Mouse (Mus musculus): Measurements from ENCODE around the gene Slc32a1. TPM values are rescaled to one million over a fixed set of nuclear protein-coding genes. Genes with fewer than 3 reads are reported as not detected.

Slc32a1 gene
- polyA plus RNA-seq, 1 experiment from 2014 or later: not detected

DNA sequence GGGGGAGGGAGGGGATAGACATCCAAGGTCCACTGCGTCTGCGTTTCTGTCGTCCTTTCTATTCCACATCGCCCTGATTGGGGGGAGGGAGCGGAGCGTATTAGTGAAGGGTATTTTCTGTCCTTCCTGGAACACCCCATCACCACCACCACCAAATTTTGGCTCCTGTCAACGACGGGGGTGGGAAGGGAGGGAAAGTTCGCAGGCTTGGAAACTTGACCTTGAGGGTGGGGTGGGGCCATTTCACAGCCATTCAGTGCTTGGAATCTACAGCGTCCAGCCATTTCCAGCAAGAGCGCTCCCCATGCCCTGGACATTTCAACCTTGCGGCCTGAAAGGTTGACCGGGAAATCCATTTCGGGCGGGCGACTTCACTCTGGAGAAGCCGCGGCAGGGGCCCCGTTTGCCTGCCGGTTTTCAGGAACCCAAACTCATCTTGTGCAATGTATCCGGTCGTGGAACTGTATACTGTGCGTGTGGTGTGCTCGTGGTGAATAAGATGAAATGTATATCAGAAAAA is 4.7 kb downstream of the Slc32a1 start:
- DNase-seq (ENCODE audit: low spot score) (no peak), ATAC-seq (no peak)
- Histone ChIP-seq H3K4me3 (ENCODE audit: low read depth, low read length) (no peak overlapping the region), H3K36me3 (ENCODE audit: insufficient read depth, low read length) (no peaks in the 10 kb centered on the region), H3K9me3 (ENCODE audit: low read length) (no peaks in the 10 kb centered on the region), H3K27me3 (replicated peaks; ENCODE audit: insufficient read depth, low read length) (peaks cover 70% of the 10 kb centered on the region), H3K9ac (replicated peaks; ENCODE audit: low read depth) (no peak overlapping the region), H3K4me2 (replicated peaks; ENCODE audit: low read depth, low read length) (no peak overlapping the region), H3K27ac (ENCODE audit: low read length) (no peak overlapping the region), H3K4me1 (ENCODE audit: insufficient read depth, low read depth, low read length) (peaks cover 5% of the 10 kb centered on the region; the same call in 1 of the 2 replicates)
- TF ChIP-seq CTCF (IDR thresholded peaks at IDR 0.05) (no peak), EP300 (IDR thresholded peaks at IDR 0.05) (no peak)
- WGBS: 3% methylated on average over 24 of the region's 24 CpGs

DNA sequence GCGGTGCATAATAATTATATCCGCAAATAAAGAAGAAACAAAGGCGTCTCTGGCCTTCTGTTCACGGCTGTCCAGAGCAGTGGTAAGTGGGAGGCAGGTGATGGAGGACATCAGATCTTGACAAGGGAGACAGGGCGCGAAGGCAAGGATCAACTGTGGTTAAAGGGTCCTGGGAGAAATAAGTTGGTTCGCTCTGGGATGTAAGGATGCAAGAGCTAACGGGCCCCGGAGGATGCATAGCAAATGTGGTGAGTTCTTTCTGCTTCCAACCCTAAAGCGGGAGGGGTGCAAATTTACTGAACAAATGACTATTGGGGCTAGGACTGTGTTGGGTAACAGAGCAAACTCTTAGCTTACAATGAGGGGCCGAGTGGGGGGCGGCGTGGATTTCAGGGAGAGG is 5.1 kb downstream of the Slc32a1 start:
- H3K36me3 ChIP-seq (ENCODE audit: insufficient read depth, low read length): no peaks in the 10 kb centered on the region
- H3K4me3 ChIP-seq (ENCODE audit: low read depth, low read length): no peak overlapping the region
- H3K4me1 ChIP-seq (ENCODE audit: insufficient read depth, low read depth, low read length): peaks cover 5% of the 10 kb centered on the region; the same call in 1 of the 2 replicates
- H3K9ac ChIP-seq (replicated peaks; ENCODE audit: low read depth): no peak overlapping the region
- H3K9me3 ChIP-seq (ENCODE audit: low read length): no peaks in the 10 kb centered on the region
- ATAC-seq (no peak), DNase-seq (ENCODE audit: low spot score) (no peak)
- TF ChIP-seq CTCF (IDR thresholded peaks at IDR 0.05) (no peak), EP300 (IDR thresholded peaks at IDR 0.05) (no peak)
- H3K27me3 ChIP-seq (replicated peaks; ENCODE audit: insufficient read depth, low read length): peaks cover 65% of the 10 kb centered on the region
- H3K4me2 ChIP-seq (replicated peaks; ENCODE audit: low read depth, low read length): no peak overlapping the region
- WGBS: 4% methylated on average over 13 of the region's 13 CpGs
- no peak overlapping the region for H3K27ac ChIP-seq (ENCODE audit: low read length)

- Histone ChIP-seq H3K4me3 (ENCODE audit: low read depth, low read length) (no peak overlapping the region), H3K27ac (ENCODE audit: low read length) (no peak overlapping the region), H3K9me3 (ENCODE audit: low read length) (no peaks in the 10 kb centered on the region), H3K36me3 (ENCODE audit: insufficient read depth, low read length) (no peaks in the 10 kb centered on the region), H3K9ac (replicated peaks; ENCODE audit: low read depth) (no peak overlapping the region), H3K27me3 (replicated peaks; ENCODE audit: insufficient read depth, low read length) (peaks cover 59% of the 10 kb centered on the region), H3K4me1 (ENCODE audit: insufficient read depth, low read depth, low read length) (peaks cover 5% of the 10 kb centered on the region; the same call in 1 of the 2 replicates), H3K4me2 (replicated peaks; ENCODE audit: low read depth, low read length) (no peak overlapping the region)
- no peak for TF ChIP-seq CTCF (IDR thresholded peaks at IDR 0.05)
- no peak for TF ChIP-seq EP300 (IDR thresholded peaks at IDR 0.05)
- WGBS: 1% methylated on average over 12 of the region's 12 CpGs
- ATAC-seq (no peak), DNase-seq (ENCODE audit: low spot score) (no peak)
Observed at GRCm38 (mm10) chr2:158616296-158616695, 5.7 kb downstream of the Slc32a1 start.

- no peak for DNase-seq (ENCODE audit: low spot score)
- no peak for ATAC-seq
- peaks cover 54% of the 10 kb centered on the region for H3K27me3 ChIP-seq (replicated peaks; ENCODE audit: insufficient read depth, low read length)
Observed at GRCm38 (mm10) chr2:158616790-158617189, 6.2 kb downstream of the Slc32a1 start.

GRCm38 (mm10) chr2:158624718-158625222 is 14.2 kb downstream of the Slc32a1 start, which contains the start of gene Actr5:
Actr5 (plus strand) TSS chr2:158624888.
- Histone ChIP-seq H3K4me1 (ENCODE audit: insufficient read depth, low read depth, low read length) (peaks cover 7% of the 10 kb centered on the region; the same call in 1 of the 2 replicates), H3K27ac (ENCODE audit: low read length) (peak within 1 kb of the TSS; percentile 87), H3K4me3 (ENCODE audit: low read depth, low read length) (peak within 1 kb of the TSS; percentile 99), H3K9me3 (ENCODE audit: low read length) (no peaks in the 10 kb centered on the region), H3K27me3 (replicated peaks; ENCODE audit: insufficient read depth, low read length) (no peaks in the 10 kb centered on the region; the same call in 1 of the 2 replicates), H3K9ac (replicated peaks; ENCODE audit: low read depth) (peak within 1 kb of the TSS; percentile 75), H3K4me2 (replicated peaks; ENCODE audit: low read depth, low read length) (peak within 1 kb of the TSS; percentile 75), H3K36me3 (ENCODE audit: insufficient read depth, low read length) (0 out of 2 replicates have a peak, but pooled peaks cover 3% of the 10 kb centered on the region)
- DNase-seq (ENCODE audit: low spot score) (peak; percentile 100), ATAC-seq (peak; percentile 98)
- WGBS: under 1% methylated on average over 21 of the region's 39 CpGs
- TF ChIP-seq CTCF (IDR thresholded peaks at IDR 0.05) (peak; percentile 14; the same call in 1 of the 2 replicates), EP300 (IDR thresholded peaks at IDR 0.05) (no peak)

More at GRCm38 (mm10) chr2:158616790-158617189, 6.2 kb downstream of the Slc32a1 start:
- H3K9ac ChIP-seq (replicated peaks; ENCODE audit: low read depth): no peak overlapping the region
- no peaks in the 10 kb centered on the region for H3K9me3 ChIP-seq (ENCODE audit: low read length)
- H3K27ac ChIP-seq (ENCODE audit: low read length): no peak overlapping the region
- no peak overlapping the region for H3K4me3 ChIP-seq (ENCODE audit: low read depth, low read length)
- H3K4me2 ChIP-seq (replicated peaks; ENCODE audit: low read depth, low read length): no peak overlapping the region
- WGBS: 9% methylated on average over 11 of the region's 11 CpGs
- TF ChIP-seq CTCF (IDR thresholded peaks at IDR 0.05) (no peak), EP300 (IDR thresholded peaks at IDR 0.05) (no peak)
- H3K36me3 ChIP-seq (ENCODE audit: insufficient read depth, low read length): no peaks in the 10 kb centered on the region
- H3K4me1 ChIP-seq (ENCODE audit: insufficient read depth, low read depth, low read length): peaks cover 5% of the 10 kb centered on the region; the same call in 1 of the 2 replicates

DNA sequence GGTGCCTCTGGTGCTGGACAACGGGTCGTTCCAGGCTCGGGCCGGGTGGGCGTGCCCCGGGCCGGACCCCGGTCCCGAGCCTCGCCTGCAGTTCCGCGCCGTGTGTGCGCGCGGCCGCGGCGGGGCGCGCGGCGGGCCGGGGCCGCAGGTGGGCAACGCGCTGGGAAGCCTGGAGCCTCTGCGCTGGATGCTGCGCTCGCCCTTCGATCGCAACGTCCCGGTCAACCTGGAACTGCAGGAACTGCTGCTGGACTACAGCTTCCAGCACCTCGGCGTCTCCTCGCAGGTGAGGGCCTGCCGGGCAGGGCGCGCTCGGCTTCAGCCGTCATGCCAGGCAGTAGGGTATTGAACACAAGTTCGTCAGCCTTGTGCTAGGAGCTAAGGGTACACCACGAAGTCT is 14.7 kb downstream of the Slc32a1 start:
- H3K36me3 ChIP-seq (ENCODE audit: insufficient read depth, low read length): 0 out of 2 replicates have a peak, but pooled peaks cover 3% of the 10 kb centered on the region
- TF ChIP-seq CTCF (IDR thresholded peaks at IDR 0.05) (no peak), EP300 (IDR thresholded peaks at IDR 0.05) (no peak)
- H3K4me3 ChIP-seq (ENCODE audit: low read depth, low read length): peak overlapping the region; percentile 99
- peak overlapping the region; percentile 75 for H3K9ac ChIP-seq (replicated peaks; ENCODE audit: low read depth)
- H3K4me1 ChIP-seq (ENCODE audit: insufficient read depth, low read depth, low read length): peaks cover 7% of the 10 kb centered on the region; the same call in 1 of the 2 replicates
- peak overlapping the region; percentile 87 for H3K27ac ChIP-seq (ENCODE audit: low read length)
- H3K9me3 ChIP-seq (ENCODE audit: low read length): no peaks in the 10 kb centered on the region
- peak overlapping the region; percentile 75 for H3K4me2 ChIP-seq (replicated peaks; ENCODE audit: low read depth, low read length)
- WGBS: 2% methylated on average over 19 of the region's 44 CpGs
- ATAC-seq (peak; percentile 59), DNase-seq (ENCODE audit: low spot score) (peak; percentile 13)
- H3K27me3 ChIP-seq (replicated peaks; ENCODE audit: insufficient read depth, low read length): no peaks in the 10 kb centered on the region; the same call in 1 of the 2 replicates

All from lung, postnatal 0 days (tissue).